Mouse (Mus musculus): ENCODE data around the gene Wwox.

- no peak for TF ChIP-seq CTCF (IDR thresholded peaks at IDR 0.05; ENCODE audit: control insufficient read depth, insufficient read depth, insufficient replicate concordance, low read depth, low read length)
- TF ChIP-seq POLR2A (IDR thresholded peaks at IDR 0.05; ENCODE audit: control insufficient read depth, low read depth, low read length): no peak
These were observed 754.3 kb downstream of the Wwox start for GRCm38 (mm10) chr8:115193767-115194166.
